Mouse (Mus musculus) adrenal gland, postnatal 36 days (tissue): ENCODE data around the gene Mfsd2a. TPM values are rescaled to one million over a fixed set of nuclear protein-coding genes. Genes with fewer than 3 reads are reported as not detected.

ENCODE experiments used
- DNase-seq, 2 experiments: peaks; one replicate each; pipeline ENCODE4 v3.0.0; 2021; ENCODE audit warnings: mixed read lengths in 1 of 2
- total RNA-seq, 2 experiments: library from RNA; stranded (reverse); gene quantifications; 2 replicates each; pipeline ENCODE4 v1.2.3; 2021

Gene Mfsd2a
- total RNA-seq, 2 experiments from 2014 or later = 5.4 to 6.6 TPM

DNA sequence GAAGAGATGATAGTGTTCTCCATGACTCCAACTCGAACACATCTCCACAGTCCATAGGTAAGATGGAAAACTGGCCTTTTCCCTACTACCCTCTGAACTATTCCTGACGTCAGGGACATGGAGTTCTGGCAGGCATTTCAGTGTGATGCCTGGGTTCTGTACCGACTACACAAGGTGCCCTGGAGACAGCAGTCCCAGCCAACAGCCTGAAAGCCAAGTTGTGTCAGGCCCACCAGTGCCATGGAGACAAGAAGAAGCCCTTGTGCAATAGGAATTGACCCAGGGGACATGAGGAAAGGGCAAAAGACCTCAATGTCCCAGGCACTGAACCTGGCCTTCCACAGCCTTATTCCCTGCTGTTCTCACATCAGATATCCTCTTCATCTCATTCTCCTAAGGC, 18.8 kb upstream of the Mfsd2a start:
- DNase-seq = no peak

DNA sequence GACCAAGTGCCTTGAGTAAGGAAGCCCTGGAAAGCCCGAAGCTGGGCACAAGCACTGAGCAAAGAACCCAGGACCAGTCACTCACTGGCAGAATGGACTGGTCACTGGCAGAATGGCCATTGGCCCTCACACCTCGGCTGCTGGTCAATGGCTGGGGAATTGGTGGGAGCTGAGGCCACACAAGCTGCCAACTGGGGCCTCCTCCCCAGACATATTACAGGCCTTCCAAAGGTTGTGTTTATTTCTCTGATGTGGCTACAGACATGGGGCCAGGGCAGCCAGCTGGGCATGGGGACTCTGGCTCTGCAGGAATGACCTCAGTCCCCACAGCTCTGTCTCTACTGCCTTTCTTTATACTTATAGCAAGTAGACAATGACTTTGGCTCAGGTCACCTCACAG, 17.9 kb upstream of the Mfsd2a start:
- no peak for DNase-seq

DNA sequence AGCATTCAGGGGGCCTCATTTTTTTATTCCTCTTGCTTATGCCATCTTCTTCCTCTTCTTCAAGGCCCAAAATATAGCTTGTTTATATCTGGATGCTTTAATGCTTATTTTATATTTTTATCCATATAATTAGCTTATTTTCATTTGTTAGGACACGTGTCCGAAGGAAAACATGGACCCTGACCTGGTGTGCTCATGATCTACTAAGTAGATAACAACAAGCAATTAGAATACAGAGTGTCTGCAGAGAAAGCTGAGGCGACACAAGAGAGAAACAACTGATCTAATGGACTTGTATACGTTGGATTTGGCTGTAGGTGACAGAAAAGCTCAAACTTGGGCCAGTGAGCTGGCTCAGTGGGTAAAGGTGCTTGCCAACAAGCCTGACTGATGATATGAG, 15.9 kb upstream of the Mfsd2a start:
- no peak for DNase-seq

DNA sequence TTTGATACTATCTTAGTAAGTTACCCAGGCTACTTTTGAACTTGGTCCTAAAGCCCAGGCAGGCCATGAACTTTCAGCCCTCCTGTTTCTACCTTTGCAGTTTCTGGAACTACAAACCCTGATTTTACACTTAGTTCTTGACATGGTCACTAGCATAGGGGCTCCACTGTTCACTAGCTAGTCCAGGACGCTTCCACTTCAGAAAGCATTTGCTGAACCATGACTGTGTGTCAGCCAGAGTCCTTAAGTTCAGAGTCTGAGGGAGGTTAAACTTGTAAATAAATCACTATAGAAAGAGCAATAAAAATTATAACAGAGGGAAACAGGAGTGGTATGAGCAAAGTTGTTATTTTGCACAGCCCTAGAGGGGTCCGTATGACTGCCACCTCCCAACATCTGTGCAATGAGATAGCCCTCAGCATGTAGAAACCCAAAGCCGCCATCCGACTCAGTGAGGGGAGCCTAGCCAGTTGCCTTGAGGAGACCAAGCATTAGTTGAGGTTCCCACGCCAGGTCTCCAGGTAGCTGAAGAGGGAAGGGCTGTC, 14.1 kb upstream of the Mfsd2a start:
- DNase-seq = no peak

DNA sequence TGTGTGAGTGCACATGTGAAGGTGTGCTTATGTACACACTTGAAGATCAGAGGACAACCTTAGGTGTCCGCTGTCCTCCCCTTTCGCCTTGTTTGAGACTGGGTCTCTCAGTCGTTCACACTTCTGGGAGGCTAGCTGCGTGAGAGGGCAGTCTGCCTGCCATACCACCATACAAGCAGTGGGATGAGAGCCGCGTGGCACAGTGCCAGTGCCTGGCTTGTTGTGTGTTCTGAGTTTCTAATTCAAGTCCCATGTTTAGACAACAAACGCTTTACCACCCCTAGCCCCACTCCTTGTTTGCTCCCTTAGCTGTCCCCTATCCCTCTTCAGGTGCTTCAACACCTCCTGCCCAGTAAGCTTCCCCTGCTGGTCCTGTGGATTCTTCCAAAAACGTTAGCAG, 11.1 kb upstream of the Mfsd2a start:
- DNase-seq = no peak

DNA sequence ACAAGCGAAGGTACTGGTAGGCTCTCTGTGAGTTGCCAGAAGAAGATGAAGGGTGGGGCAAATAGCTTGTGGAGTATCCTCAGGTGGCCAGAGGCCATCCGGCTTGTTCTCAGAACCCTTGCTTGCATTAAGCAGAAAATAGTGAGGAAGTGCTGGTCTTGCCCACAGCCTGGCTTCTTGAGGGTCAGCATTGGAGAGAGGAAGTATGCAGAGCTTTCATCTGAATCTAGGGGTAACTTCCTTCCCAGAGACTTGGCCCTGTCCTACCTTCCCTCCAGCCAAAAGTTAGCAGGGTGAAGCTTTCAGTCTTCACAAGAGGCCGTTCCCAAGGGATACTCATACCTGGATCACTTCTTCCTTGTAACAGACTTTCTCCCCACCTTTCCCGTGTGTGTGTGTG, 10.7 kb upstream of the Mfsd2a start:
- no peak for DNase-seq

DNA sequence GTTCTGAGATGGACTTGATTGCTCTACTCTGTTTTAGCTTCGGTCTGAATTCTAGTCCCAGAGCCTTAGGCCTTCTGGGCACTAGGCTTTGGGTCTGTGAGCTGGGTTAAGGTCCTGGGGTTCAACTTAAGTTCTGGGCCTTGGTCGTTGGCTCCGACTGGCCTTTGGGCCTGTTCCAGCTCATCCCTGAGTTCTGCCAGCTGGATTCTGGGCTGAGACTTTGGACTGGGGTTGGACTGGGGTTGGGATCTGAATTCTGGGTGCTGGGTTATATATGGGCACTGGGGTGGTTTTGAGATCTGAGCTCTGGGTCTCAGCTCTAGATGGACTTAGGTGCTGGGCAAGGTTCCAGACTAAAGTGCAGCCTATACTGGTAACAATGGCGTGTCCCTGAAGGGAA, 10.2 kb upstream of the Mfsd2a start:
- no peak for DNase-seq

DNA sequence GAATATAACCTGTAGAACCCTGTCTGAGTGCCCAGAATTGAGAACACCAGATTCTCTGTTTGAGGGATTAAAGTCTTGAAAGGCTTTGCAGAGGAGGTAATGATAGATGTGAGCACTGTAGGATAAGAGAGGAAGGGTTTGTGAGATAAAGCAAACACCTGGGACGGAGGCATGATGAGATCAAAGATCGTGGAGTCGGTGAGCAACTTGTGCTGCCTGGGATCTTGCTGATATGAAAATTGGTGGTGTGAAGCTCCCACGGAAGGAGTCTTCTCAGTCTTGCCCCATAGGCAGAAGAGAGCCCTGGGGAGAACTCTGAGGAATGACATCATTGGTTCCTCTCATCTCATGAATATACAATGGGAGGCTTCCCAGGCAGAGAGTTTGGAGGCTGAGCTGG, 7.1 kb upstream of the Mfsd2a start:
- DNase-seq = no peak

DNA sequence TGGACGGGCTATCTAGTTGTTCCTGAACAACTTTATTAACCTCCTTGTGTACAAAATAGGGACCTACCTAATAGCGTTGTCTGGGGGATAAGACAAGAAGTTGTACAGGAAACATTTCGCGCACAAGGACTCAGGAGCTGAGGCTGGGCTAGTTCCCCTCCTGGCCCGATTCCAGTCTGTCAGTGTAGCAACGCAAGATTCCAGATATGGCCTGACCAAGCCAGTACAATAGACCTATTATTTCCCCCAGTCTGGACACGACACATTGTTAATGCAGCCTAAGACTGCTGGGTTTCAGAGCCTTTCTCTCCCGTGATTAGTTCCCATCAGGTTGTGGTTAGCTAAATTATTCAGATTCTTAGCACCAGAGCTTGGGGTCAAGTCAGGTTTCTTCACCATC, 1.8 kb upstream of the Mfsd2a start:
- DNase-seq = no peak

DNA sequence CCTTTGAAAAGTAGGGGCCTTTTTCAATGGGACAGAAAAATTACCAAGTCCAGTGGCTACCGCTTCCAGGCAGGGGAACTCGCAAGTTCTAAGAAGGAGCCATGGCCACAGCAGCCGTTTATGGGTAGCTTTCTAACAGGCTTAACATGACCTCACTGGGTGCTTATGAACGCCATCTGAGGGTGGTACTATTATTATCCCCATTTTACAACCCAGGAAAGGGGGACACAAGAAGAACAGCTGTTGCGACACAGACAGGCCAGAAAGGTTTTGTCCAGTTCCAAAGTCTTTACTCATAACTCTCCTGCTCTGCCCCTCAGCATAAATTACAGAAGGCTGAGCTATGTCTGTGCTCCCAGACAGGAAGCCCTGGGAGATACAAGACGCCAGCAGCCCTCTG, 601 bp upstream of the Mfsd2a start:
- no peak for DNase-seq

DNA sequence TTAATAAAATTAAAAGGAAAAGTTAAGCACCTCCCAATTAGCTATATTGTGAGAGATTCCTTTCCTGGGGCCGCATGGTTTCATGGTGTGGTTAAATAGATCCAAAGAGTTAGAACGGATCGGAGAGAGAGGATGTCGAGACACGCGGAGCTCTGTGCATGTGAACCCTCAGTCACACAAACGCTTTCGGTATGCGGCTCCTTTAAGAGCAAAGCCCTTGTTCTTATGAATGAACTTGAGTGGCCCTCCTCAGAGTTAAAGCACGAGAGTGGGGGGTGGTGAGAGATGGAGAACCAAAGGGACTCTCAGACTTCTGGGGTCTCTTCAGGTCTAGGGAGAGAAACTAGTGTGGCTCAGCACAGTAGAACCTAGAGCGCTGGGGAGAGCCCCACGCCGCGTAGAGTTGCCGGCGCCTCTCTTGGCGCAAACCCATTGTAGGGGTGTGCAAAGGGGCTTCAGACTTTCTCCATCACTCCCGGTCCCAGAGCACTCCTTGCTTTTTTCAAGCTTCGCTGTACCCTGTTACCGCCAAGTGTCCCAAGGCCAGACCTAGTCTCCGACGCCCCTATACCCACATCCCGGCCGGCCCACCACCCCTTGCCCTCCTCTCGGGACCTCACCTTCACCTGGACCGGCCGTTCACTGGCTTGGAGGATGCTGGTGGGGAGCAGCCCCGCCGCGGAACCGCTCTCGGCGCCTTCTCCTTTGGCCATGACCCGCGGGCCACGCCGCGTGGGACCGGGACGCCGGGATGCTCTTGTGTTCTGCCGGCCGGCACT, 478 bp downstream of the Mfsd2a start:
- no peak for DNase-seq

DNA sequence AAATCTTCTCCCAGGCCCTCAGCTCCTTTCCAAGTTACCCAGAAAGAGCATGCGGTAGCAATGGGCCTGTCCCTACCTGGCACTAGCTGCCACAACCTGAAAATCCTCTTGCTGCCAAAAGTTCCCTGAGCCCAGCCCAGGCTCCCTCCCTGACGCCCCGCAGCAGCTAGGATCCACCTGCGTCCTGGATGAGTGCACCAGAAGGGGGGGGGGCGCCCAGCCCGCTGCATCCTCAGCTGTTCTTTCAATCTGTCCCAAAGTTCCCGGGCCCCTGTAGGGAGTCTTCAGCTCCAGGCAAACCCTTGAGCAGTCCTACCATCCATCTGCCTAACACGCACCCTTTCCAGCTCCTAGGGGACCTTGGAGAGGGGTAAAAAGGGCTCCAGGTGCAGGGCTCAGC, 1.2 kb downstream of the Mfsd2a start:
- DNase-seq = no peak

DNA sequence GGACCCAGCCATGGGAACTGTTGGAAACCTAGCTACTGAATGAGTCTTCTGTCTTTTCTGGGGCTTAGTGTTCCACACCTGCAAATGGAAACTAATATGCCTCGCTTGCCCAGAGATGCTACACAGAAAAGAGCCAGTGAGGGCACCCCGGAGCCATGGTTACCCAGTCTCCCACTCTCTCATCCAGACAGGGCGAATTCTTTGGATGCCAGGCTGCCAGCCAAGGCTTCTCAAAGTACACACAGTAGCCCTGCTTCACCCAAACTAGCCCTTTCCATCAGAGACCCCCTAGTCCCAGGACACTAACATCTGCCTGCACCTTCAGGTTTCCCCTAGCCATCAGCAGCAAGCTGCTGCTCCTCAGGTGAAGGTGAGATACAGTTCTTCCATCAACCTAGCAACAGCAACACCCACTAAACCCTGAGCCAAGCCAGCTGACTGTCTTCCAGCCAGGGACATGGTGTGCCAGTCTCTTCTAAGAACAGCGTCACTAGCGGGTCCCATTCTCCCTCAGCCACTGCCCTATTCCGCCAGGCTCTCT, 2.4 kb downstream of the Mfsd2a start:
- peak in 1 of 2 experiments; percentile 30 for DNase-seq

DNA sequence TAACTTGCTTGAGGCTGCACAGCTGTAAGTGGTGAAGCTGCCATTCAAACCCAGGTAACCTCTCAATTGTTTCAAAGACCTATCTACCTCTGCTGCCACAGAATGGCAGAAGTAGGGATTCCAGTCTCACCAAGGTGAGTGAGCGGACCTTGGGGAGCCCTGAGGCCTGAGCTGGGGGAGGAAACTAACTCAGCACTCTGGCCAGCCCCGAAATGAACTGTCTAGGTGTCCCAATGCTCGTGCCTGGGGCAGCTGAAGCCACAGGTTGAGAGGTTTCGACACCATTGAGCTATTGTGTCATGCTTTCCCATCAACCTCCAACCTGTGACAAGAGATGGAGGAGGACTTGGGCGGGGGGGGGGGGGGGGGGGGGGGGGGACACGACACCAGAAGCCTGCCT, 4.7 kb downstream of the Mfsd2a start:
- DNase-seq = no peak

DNA sequence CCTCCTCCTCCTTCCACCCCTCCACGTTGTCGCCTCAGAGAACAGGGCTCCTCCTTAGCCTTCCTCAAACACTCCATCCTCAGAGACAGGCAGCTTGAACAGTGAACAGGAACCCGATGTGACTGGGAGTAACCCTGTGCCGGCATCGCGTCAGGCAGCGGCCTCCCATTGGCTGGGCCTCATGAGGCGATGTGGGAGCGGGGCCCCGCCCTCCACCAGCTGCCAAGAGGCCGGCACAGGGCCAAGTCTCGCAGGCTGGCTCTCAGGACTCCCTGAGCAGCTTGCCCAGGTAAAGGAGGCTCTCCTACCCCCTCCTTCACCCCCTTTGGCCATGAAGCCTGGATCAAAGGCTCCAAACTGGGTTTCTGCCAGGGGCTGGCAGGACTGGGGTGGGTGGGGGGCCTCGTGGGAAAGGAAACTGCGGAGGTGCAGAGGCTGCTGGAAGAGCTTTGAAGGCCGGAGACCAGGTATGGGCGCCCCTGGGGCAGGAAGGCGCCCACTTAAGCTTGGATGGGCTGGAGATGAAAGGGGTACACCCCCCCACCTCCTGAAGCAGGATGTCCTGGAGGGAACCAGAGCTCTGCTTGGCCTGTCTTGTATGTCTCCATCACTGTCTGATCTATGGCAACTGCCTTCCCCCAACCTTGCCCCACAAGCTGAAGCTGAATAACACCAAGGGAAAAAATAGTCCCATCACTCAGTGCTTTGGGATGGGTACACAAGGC, 5.4 kb downstream of the Mfsd2a start:
- peak; percentile 90 to 93 for DNase-seq

DNA sequence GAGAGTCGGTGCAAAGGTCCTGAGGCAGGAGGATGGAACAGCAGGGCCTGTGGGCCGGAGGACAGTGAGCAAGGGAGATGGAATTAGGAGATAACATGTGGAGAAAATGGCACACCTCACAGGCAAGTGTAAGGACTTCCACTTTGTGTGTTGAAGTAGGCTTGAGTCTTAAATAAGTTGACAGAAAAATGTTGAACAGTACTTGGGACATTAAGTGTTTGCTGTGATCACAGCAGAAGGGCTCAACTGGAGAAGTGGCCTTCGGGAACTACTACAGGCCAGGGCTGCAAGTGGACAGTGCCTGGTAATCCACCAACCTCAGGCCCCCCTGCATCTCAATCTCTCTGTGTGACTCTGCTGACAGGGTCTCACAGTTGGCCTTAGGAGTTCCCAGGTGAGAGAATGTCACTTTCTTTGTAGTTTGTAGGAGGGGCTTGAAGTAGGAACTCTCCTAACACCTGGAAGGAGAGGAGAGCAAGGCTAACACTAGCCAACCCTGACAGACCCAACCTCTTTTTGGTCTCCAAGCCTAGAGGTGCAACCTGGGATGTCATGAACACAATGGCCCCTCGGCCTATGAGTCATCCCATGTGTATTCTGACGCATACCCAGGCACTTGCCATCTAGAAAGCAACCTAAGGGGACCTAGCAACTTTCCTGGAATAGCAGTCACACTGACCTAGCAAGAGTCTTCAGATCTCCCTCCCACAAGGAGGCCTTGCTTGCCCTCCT, 6.1 kb downstream of the Mfsd2a start:
- no peak for DNase-seq

DNA sequence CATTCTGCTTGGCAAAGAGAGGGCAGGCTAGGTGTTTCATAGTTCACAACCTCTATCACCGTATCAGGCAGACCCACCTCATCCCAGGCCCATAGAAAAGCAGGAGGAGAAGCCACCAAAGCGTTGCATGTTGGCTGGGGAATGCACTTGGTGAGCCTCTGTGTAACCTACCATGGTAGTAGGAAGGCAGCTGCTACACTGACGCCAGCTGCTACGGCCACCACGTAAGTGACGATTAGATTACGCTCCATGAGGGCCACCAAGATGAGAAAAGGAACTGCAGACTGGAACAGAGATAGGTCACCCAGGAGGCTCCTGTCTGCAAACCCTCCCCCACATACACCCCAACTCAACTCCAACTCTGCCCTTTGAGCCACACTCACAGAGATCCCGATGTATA, 11.9 kb downstream of the Mfsd2a start:
- DNase-seq = no peak

DNA sequence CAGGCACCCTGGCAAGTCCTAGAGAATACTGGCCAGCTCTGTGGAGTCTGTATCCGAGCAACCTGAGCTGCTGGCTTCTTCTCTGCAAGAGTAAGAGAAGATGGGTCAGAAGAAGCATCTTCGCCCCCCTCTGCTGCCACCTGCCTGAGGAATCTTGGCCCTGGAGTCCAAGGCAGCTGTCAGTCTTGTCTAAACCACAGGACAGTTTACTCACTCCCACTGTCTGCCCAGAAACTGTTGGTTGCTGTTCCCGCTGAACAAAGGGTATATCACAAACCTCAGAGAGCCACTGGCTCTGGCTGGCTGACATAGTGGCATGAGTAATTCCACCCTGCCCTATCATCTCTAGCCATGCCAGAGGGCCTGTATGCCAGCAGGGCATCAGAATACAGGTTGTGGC, 13.8 kb downstream of the Mfsd2a start:
- DNase-seq = no peak

DNA sequence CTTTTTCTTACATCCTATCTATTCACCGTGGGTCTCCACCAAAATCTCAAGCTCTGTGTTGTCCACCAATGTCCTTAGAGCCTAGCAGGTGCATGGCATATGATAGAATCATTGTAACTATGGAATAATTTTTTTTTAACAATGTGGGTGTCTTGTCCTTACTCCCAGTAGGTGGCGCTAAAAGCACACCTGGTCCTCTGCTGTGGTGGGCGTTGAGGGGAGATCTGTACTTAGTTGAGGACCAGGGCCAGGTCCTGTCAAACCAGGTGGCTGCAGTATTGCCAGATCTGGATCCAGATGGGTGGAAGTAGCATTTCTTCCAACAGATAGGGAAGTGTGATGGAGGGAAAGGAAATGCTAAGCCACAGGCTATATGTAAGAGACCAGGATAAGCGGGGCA, 16.6 kb downstream of the Mfsd2a start:
- no peak for DNase-seq

DNA sequence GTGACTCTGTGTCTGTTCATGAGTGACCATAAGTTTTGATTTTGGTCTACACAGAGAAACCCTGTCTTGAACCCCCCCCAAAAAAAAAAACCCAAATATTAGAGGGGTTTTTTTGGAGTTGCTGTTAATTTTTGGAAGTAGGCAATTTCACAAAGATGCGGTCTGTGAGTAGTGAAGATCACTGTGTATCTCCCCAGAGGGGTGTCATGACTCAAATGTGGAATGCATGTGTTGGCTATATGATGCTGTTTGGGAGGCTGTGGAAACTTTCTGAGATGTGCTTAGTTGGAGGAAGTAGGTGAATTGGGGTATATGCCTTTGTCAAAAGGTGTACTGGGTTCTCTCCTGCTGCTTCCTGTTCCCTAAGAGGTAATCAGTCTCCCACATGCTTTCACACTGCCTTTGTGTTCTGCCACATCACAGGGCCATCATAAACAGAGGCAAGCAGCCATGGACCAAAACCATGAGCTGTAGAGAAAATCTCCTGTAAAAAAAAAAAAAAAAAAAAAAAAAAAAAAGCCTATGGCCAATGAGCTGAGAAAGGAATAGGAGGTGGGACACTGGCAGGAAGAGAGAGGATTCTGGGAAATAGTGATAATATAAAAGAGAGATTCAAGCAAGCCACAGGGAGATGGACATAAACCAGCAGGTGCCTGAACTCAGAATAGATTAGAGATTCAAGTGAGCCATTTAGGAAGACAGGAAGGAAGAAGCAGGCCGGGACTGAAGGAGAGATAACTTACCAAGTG, 21.8 kb downstream of the Mfsd2a start:
- no peak for DNase-seq

DNA sequence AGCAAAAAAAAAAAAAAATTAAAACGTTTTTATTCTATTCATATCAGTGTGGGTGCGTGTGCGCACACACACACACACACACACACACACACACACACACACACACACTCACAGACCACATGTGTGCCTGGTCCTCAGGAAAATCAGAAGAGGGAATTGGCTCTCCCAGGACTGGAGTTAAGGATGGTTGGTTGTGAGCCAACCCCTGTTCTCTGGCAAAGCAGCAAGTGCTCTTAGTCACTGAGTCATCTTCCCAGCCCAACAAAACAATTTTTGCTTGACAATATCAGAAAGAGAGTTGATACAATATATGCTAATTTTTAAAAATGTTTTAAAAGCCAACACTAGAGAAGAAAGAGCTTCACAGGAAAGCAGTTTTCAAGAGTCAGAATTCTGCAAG, 23.5 kb downstream of the Mfsd2a start:
- DNase-seq = no peak
